Comparison of ENCODE assay signal across 20 mouse cellular contexts in genomic region chr2:84037943-84038342, GRCm38 (mm10). TPM values are rescaled to one million over a fixed set of nuclear protein-coding genes. Genes with fewer than 3 reads are reported as not detected.
"Had no signal": no experiment of that assay in that cellular context is flagged by ENCODE, and none has a peak within 500 bp of the region (broad histone marks: within the 10 kb centered on the region; RNA-seq: fewer than 3 reads in every experiment).

No protein-coding gene starts in this region.

RNA-seq across cellular contexts. Expression of gene Gm13691, which starts 47.6 kb away (rescaled TPM):
- total RNA-seq: forebrain, postnatal 0 days; granulocyte monocyte progenitor cell, adult 5-6 weeks had no signal
- polyA plus RNA-seq: cortical plate, adult 2 months; embryonic facial prominence, embryonic 10.5 days; embryonic facial prominence, embryonic 11.5 days; embryonic facial prominence, embryonic 12.5 days; embryonic facial prominence, embryonic 13.5 days; embryonic facial prominence, embryonic 14.5 days; embryonic facial prominence, embryonic 15.5 days; forebrain, embryonic 10.5 days; forebrain, embryonic 11.5 days; forebrain, embryonic 12.5 days; forebrain, embryonic 13.5 days; forebrain, embryonic 14.5 days; forebrain, embryonic 15.5 days; forebrain, embryonic 16.5 days; forebrain, postnatal 0 days; frontal cortex, adult 2 months; gonadal fat pad, adult 2 months; heart, adult 2 months; heart, embryonic 11.5 days had no signal

RNA-seq across cellular contexts. Expression of gene Gm13697, which starts 53.4 kb away (rescaled TPM):
- total RNA-seq: forebrain, postnatal 0 days had no signal
- polyA plus RNA-seq: cortical plate, adult 2 months; embryonic facial prominence, embryonic 10.5 days; embryonic facial prominence, embryonic 11.5 days; embryonic facial prominence, embryonic 12.5 days; embryonic facial prominence, embryonic 13.5 days; embryonic facial prominence, embryonic 14.5 days; embryonic facial prominence, embryonic 15.5 days; forebrain, embryonic 10.5 days; forebrain, embryonic 11.5 days; forebrain, embryonic 12.5 days; forebrain, embryonic 13.5 days; forebrain, embryonic 14.5 days; forebrain, embryonic 15.5 days; forebrain, embryonic 16.5 days; forebrain, postnatal 0 days; frontal cortex, adult 2 months; gonadal fat pad, adult 2 months; heart, adult 2 months; heart, embryonic 11.5 days had no signal

RNA-seq across cellular contexts. Expression of gene Gm13694, which starts 59.2 kb away (rescaled TPM):
- total RNA-seq: forebrain, postnatal 0 days had no signal
- polyA plus RNA-seq: cortical plate, adult 2 months; embryonic facial prominence, embryonic 10.5 days; embryonic facial prominence, embryonic 11.5 days; embryonic facial prominence, embryonic 12.5 days; embryonic facial prominence, embryonic 13.5 days; embryonic facial prominence, embryonic 14.5 days; embryonic facial prominence, embryonic 15.5 days; forebrain, embryonic 10.5 days; forebrain, embryonic 11.5 days; forebrain, embryonic 12.5 days; forebrain, embryonic 13.5 days; forebrain, embryonic 14.5 days; forebrain, embryonic 15.5 days; forebrain, embryonic 16.5 days; forebrain, postnatal 0 days; frontal cortex, adult 2 months; gonadal fat pad, adult 2 months; heart, adult 2 months; heart, embryonic 11.5 days had no signal
